Mouse (Mus musculus) heart, adult 2 months (tissue): ENCODE data around the gene Slc6a19.

Experiments
- CTCF ChIP-seq: fragments of 200-600 bp; IDR thresholded peaks from 2 replicates; pipeline ENCODE4 v1.8.1; 2022; ENCODE audit warnings: antibody characterized with exemption, mild to moderate bottlenecking, moderate library complexity
- EP300 ChIP-seq: fragments of 200-500 bp; IDR thresholded peaks from 2 replicates; pipeline ENCODE4 v1.6.1; 2011; ENCODE audit warnings: low read depth, low read length, control low read depth; ENCODE audit not compliant: insufficient read depth
- POLR2A ChIP-seq: fragments of 200-500 bp; IDR thresholded peaks from 2 replicates; pipeline ENCODE4 v1.6.1; 2011; ENCODE audit warnings: mild to moderate bottlenecking, low read depth, low read length, control low read depth; ENCODE audit not compliant: insufficient read depth

GRCm38 (mm10) chr13:73736943-73737342 is 32.3 kb upstream of the Slc6a19 start:
- TF ChIP-seq POLR2A (no peak), CTCF (no peak), EP300 (no peak)
